Mouse (Mus musculus): ENCODE data around the gene Lck.

Lck gene

GRCm38 (mm10) chr4:129573430-129573829 lies at the start of gene Lck:
Lck (minus strand) TSS chr4:129573641.
- DNase-seq: peak; percentile 25 to 48

GRCm38 (mm10) chr4:129622803-129623535 lies 49.5 kb upstream of the Lck start:
- DNase-seq: no peak

- DNase-seq: no peak
Measured at GRCm38 (mm10) chr4:129622120-129622802, 48.8 kb upstream of the Lck start.

DNA sequence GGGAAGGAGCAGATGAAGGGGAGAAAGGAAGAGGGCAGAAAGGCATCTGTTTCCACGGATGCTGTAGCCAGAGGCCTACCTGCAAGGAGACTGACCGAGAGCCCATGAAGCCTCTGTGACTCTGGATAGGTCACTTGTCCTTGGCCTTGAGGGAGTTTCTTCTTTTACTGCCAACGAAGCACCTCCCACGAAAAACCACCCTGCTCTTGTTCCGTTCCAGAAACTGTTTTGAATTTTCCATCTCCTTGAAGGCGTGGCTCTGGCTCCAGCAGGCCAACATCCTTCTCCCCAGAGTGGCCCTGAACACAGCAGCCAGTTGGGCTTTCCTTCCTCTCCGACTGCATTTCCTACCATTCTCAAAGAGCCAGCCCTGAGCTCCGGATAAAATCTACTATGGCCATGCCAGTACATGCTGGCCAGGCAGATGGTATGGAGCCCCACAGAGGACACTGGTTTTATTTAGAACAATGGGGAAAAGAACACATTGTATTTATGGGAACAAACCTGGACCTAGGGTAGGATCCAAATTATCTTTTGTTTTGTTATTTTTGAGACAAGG lies 47.9 kb upstream of the Lck start:
- peak in 1 of 2 experiments; percentile 58 for DNase-seq

DNA sequence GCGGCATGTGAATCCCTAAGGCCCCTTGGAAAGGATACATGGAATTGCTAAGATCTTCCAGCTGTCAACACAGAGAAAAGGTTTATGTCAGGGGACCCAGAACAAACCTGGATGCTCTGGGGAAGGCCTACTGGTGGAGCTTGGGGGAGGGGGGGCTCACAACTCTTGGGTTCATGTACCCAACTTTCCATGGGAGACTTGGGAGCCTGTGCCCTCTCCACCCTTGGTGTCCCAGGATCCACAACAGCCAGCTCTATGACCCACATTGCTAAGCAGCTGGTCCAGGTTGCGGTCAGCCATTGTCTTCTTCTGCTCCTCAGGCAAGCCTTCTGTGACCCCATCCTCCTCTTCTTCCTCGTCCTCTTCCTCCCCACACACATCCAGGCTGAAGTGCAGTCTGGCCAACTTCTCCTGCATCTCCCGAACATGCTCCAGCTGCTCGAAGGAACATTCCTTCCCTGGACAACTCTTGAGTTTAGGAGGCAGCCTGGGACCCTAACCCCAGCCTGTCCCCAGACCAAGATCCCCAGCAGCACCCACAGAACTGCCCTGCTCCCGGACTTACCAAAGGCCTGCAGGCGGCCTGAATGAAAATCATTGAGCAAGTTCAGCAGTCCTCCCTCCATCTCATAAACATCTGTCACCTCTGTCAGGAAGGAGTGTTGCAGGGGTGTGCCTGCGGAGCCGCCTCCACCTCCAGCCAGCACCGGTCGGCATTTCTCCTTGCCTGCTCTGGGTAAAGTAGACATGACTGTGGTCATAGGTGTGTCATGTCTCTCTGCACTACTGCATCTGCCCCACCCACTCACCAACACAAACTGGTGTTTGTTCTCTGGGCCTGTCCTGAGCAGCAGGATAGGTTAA lies 47.2 kb upstream of the Lck start:
- no peak for DNase-seq

GRCm38 (mm10) chr4:129618786-129619691 lies 45.6 kb upstream of the Lck start, which contains the start of gene Iqcc:
Iqcc (minus strand) TSS chr4:129619099.
- peak; percentile 96 to 97 for DNase-seq

DNA sequence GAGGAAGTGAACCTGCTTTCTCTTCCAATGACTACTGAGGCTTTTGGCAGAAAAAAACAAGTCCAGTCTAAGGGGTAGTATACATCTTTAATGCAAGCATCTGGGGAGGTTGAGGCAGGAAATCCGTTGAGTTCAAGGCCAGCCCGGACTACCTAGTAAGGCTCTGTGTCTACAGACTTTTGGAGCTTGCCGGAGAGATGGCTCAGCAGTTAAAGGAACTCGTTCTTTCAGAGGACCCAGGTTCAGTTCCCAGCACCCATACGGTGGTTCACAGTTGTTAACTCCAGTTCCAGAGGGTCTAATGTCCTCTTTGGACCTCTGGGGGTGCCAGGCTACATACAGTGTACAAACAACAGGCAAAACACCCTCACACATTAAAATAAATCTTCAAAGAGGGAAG lies 44.6 kb upstream of the Lck start:
- DNase-seq: no peak

GRCm38 (mm10) chr4:129617121-129617641 lies 43.7 kb upstream of the Lck start:
- no peak for DNase-seq

GRCm38 (mm10) chr4:129616631-129617030 lies 43.2 kb upstream of the Lck start:
- DNase-seq: no peak

DNA sequence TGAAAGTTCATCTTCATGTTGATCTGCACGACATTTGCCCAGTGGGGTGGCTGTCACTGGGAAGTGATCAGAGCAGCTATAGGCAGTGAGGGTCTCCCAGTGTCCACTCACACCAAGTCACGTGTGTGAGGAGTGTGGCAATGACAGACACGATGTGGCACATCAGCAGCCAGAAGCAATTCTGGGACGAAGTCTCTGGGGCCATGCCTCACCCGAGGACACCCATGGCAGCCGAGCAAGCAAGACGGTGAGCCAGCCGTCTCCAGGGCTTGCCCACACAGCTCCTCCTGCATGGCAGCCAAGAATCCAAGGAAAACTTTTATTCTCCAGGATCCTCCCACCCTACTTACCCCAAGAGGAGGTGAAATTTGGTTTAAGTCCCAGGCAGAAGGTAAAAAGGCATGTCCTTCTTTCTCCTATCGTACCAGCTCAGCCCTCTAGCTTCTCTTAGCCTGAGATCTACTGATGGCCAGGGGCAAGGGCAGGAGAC lies 42.4 kb upstream of the Lck start:
- DNase-seq: no peak

DNA sequence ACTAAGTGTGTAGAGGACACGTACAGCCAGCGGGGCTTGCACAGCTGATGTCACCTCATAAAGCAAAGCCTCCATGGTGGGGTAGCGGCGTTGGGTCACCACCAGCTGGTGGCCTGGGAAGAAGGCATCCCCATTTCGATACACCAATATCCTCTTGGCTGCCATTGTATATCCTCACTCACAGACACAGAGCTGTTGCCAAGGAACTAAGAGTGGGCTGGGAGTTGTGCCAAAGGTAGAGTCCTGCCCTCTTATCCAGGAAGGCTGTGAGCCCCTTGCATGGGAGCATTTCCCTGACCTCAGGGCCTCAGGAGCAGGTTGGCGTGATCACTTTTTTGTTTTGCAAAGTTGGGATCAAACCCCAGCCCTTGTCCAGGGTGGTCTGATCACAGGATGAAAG lies 40.7 kb upstream of the Lck start, which contains the start of gene Dcdc2b:
Gene Dcdc2b, minus strand, starts transcription at position 165 of the 400 bp plus-strand sequence.
- peak; percentile 65 to 73 for DNase-seq

- no peak for DNase-seq
Measured at GRCm38 (mm10) chr4:129610472-129610871, 37.0 kb upstream of the Lck start.

DNA sequence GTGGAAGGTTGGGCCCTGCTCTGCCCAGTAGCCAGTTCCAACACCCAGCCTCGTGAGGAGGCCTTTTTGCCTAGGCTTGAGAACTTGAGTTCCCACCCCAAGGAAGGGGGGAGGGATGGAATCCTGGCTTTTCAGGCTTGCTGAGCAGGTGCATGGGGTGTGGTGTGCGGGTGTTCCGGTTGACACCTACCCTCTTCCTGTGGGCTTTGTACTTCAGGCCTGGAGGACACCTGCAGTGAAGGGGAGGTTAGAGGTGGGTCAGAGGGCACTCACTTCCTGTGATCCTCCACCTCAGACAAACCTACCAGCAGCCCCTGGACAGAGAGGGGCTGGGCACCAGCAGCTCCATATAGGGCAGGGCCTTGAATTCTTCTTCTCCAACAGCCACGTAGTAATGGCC lies 36.6 kb upstream of the Lck start:
- DNase-seq: no peak

DNA sequence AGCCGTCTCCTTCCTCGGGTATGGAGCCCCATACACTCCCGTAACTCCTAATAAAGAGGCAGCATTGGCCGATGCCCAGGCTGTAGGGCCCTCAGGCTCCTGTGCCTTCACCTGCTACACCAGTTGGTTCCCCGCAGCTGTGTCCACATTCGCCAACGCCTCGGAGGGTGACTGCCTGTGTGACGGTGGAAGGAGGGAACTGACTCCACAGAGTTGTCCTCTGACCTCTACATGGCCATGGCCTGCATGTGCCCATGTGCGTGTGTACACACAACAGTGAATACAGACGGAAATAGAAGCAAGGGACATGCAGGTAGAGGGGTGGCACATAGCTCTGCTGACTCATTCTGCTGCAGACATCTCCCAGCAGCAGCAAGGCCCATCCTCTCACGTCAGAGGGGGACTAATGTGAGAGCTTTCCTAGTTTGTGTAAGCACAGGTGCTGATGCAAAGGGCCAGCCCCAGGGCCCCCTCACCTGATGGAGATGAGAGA lies 35.7 kb upstream of the Lck start:
- no peak for DNase-seq

DNA sequence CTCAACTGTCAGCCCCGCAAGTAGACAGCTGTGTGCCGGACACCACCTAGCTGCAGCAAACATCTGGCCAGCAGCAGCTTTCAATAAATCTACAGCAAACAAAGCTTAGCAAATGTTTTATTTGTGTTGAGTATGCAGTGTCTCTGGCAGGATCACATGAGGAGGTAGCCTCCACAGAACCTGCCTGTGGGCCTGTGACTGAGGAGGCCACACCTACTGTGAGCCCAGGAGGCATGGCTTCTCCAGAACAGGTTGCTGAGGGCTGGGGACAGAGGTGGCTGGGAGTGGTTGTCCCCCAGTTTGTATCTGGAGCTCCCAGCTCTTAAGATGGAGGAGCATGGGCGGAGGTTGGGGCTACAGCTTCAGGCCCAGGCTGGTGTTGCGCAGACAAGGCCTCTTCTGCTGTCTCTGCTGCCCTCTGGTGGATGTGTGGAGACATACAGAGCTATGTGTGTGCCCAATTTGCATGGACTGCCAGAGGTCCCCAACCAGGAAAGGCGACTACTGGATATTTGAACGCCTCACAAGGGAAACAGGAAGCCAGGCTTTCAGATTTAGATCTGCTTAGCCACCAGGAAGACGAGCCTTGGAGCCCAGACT lies 35.1 kb upstream of the Lck start:
- peak; percentile 77 to 86 for DNase-seq

GRCm38 (mm10) chr4:129600233-129601158 lies 27.1 kb upstream of the Lck start, which contains the start of the genes Eif3i and Tmem234:
Eif3i (minus strand) TSS chr4:129600648.
Tmem234 (plus strand) TSS chr4:129600668.
- DNase-seq: peak; percentile 90 to 91

DNA sequence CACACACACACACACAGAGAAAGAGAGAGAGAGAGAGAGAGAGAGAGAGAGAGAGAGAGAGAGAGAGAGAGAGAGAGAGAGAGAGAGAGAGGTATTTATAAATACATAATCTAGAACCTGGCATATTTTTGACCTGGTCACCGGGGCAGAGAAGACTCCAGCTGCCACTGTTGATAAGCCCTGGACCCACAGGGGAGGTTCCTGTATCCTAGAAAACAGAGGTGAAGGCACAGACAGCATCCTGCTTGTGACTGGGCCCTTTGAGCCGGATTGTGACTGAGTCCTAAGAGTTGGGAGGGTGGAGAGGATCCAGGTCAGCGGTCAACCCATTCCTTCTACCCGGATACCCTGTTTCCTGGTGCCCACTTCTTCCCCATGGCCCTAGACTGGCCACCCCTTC lies 15.4 kb upstream of the Lck start:
- DNase-seq: no peak

DNA sequence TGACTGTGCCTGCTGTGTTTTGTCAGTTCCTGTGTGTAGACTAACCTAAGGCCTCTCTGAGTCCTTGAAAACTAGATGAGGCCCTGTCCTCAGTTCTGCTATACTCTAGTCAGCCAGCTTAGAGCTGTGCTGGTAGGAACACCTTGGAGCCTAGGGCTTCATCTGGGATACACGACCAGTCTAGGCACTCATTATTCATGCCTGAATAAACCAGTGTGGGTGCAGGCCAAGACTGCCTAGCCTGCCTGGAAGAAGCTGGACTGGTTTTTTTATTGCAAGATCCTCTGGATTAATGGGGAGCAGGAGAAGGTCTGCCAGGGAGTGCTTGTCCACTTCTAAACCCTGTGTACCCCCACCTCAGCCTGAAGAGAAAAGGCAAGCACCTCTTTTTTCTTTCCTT lies 13.5 kb upstream of the Lck start:
- DNase-seq: no peak

DNA sequence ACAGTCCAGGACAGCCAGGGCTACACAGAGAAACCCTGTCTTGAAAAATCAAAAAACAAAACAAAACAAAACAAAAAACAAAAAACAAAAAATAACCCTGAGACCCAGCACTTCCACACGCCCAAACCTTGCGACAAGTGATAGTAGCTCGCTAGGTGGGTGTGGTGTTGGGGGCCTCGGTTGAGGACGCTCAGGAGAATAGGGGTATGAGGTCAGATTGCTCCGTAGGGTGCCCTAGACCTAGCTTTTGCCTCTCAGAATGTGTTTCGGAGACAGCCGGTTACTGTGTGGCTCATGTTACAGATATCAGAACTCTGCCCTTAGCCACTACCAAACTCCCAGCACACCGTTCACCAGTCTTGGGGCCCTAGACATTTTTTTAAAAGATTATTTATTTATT lies 12.3 kb upstream of the Lck start:
- no peak for DNase-seq
